Mouse (Mus musculus) limb, embryonic 10.5 days (tissue): Measurements from ENCODE around the gene Pramef8. TPM values are rescaled to one million over a fixed set of nuclear protein-coding genes. Genes with fewer than 3 reads are reported as not detected.
"Not testable (repeated sequence)": the region's sequence is repeated elsewhere in the genome, so short reads cannot be mapped to it uniquely, and the experiment has no call there.

Source experiments
- DNase-seq: peaks from one replicate; pipeline ENCODE4 v3.0.0-alpha.2; 2017; ENCODE audit warnings: low spot score
- H3K27ac ChIP-seq: fragments of 300-500 bp; sonication (generic); 2 replicates; pipeline ENCODE4 v1.5.1; 2016; ENCODE audit warnings: mild to moderate bottlenecking
- H3K27me3 ChIP-seq: fragments of 300-500 bp; sonication (generic); 2 replicates; pipeline ENCODE4 v1.6.1; 2016; ENCODE audit warnings: low read depth, mild to moderate bottlenecking; ENCODE audit not compliant: poor library complexity, severe bottlenecking
- H3K36me3 ChIP-seq: fragments of 300-500 bp; sonication (generic); 2 replicates; pipeline ENCODE4 v1.6.1; 2016; ENCODE audit warnings: mild to moderate bottlenecking, moderate library complexity
- H3K4me1 ChIP-seq: fragments of 300-500 bp; sonication (generic); 2 replicates; pipeline ENCODE4 v1.6.1; 2016
- H3K4me3 ChIP-seq: fragments of 300-500 bp; sonication (generic); 2 replicates; pipeline ENCODE4 v1.5.1; 2016; ENCODE audit warnings: mild to moderate bottlenecking, moderate library complexity
- H3K9me3 ChIP-seq: fragments of 300-500 bp; sonication (generic); replicated peaks from 2 replicates; pipeline ENCODE4 v1.6.1; 2016; ENCODE audit warnings: mild to moderate bottlenecking
- WGBS: fragments of 180-500 bp; shearing (Covaris S2); methylation state at CpG from one replicate; pipeline ENCODE4 v1.1.7; 2016; 5-methylcytosine and 5-hydroxymethylcytosine counted together
- polyA plus RNA-seq: library from polyadenylated mRNA; unstranded; fragments of >200 nt; fragmentation: Nextera tagmentation; extraction: Ambion mirVana; gene quantifications from 2 replicates; pipeline ENCODE4 v1.2.1, GENCODE M21; 2016

Pramef8 gene
- polyA plus RNA-seq, 1 experiment from 2014 or later, result 21.1 TPM

GRCm38 (mm10) chr4:143414121-143414520, 1.9 kb downstream of the Pramef8 start:
- no peaks in the 10 kb centered on the region for H3K27me3 ChIP-seq

GRCm38 (mm10) chr4:143426770-143427169, 14.5 kb downstream of the Pramef8 start:
- not testable (repeated sequence) for H3K4me3 ChIP-seq, H3K4me1 ChIP-seq, H3K9me3 ChIP-seq, H3K27ac ChIP-seq, DNase-seq, H3K36me3 ChIP-seq, H3K27me3 ChIP-seq
- 83% methylated on average over 5 of the region's 5 CpGs for WGBS

More at GRCm38 (mm10) chr4:143414121-143414520, 1.9 kb downstream of the Pramef8 start:
- no peak overlapping the region for H3K4me3 ChIP-seq
- no peaks in the 10 kb centered on the region for H3K9me3 ChIP-seq
- peaks cover 5% of the 10 kb centered on the region; the same call in 1 of the 2 replicates for H3K4me1 ChIP-seq
- no peak for DNase-seq
- peaks cover 51% of the 10 kb centered on the region for H3K36me3 ChIP-seq
- H3K27ac ChIP-seq, result no peak overlapping the region
- WGBS, result 94% methylated on average over 3 of the region's 3 CpGs

GRCm38 (mm10) chr4:143450224-143450623, 38.0 kb downstream of the Pramef8 start, which contains the start of gene Oog4:
Gene Oog4, minus strand, starts transcription at chr4:143450324.
- H3K4me3 ChIP-seq, result no peak within 1 kb of the TSS
- no peak within 1 kb of the TSS for H3K27ac ChIP-seq
- H3K27me3 ChIP-seq, result no peaks in the 10 kb centered on the region
- no peaks in the 10 kb centered on the region for H3K36me3 ChIP-seq
- no peak for DNase-seq
- 87% methylated on average over 3 of the region's 3 CpGs for WGBS
- no peaks in the 10 kb centered on the region for H3K9me3 ChIP-seq
- H3K4me1 ChIP-seq, result no peaks in the 10 kb centered on the region

Other genes starting within 250 kb of the Pramef8 start
- gene Prdm2, start 199.4 kb upstream of the Pramef8 start, polyA plus RNA-seq, result 15.4 and 18.3 TPM in 2 replicates
- 20.0 and 25.8 TPM in 2 replicates for gene Pdpn, start 112.9 kb upstream of the Pramef8 start, polyA plus RNA-seq
- gene Lrrc38, start 62.7 kb upstream of the Pramef8 start, polyA plus RNA-seq, result 0.08 and 0.14 TPM in 2 replicates
- gene Pramel1, start 18.0 kb upstream of the Pramef8 start, polyA plus RNA-seq, result not detected in 2 replicates
- not detected in 2 replicates for gene Oog4, start 37.9 kb downstream of the Pramef8 start, polyA plus RNA-seq
- gene Gm13043, start 98.9 kb downstream of the Pramef8 start, polyA plus RNA-seq, result not detected in 2 replicates
- not detected in 2 replicates for gene Gm13040, start 123.5 kb downstream of the Pramef8 start, polyA plus RNA-seq
- not detected in 2 replicates for gene BC080695, start 139.3 kb downstream of the Pramef8 start, polyA plus RNA-seq
- not detected in 2 replicates for gene Gm13057, start 139.3 kb downstream of the Pramef8 start, polyA plus RNA-seq
- not detected in 2 replicates for gene Gm13083, start 202.6 kb downstream of the Pramef8 start, polyA plus RNA-seq
- not detected in 2 replicates for gene Gm13088, start 244.8 kb downstream of the Pramef8 start, polyA plus RNA-seq